Mouse (Mus musculus): ENCODE data around the gene Mapk3.

The Mapk3 gene

DNA sequence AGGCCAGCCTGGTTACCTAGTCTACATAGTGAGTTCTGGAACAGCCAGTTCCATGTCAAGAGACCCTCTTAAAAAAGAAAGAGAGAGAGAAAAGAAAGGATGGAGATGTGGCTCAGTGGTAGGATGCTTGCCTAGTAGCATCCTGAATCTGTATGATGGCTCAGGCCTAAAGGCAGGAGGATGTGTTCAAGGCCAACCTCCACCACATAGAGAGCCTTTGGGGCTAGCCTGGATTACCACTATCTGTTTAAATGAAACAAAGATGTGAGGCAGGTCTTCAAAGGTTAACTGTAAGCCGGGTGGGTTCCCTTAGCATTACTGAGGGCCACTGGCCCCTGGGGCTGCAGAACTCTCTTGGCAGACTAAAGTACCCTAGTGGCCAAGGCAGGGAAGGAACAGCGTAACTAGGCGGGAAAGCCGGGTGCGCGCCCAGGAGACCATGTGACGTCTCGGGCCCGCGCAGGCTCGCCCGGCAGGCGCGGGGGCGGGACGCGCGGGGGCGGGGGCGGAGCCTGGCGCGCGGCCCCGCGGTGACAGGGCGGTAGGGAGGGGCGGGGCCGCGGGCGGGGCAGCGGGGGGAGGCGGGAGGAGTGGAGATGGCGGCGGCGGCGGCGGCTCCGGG lies at the start of gene Mapk3:
Gene Mapk3 (plus strand): TSS at position 552 of the 622 bp plus-strand sequence.
- WGBS = 1% methylated on average over 32 of the region's 38 CpGs

DNA sequence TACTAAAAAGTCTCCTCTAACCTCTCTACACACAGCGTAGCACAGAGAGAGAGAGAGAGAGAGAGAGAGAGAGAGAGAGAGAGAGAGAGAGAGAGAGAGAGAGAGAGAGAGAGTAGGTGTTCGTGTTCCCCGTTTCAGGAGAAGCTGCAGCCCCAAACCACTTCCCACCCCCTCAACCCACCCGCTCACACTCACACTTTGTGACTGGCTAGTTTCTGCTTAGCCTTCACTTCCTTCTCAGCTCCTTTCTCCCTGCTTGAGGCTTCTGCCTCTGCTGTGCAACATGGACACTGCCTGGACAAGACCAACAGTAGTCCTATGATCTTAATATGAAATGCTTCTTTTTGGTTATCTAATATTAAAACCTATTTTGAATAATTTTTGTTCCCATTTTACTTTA lies 49.1 kb upstream of the Mapk3 start:
- 53% methylated on average over 4 of the region's 4 CpGs for WGBS

DNA sequence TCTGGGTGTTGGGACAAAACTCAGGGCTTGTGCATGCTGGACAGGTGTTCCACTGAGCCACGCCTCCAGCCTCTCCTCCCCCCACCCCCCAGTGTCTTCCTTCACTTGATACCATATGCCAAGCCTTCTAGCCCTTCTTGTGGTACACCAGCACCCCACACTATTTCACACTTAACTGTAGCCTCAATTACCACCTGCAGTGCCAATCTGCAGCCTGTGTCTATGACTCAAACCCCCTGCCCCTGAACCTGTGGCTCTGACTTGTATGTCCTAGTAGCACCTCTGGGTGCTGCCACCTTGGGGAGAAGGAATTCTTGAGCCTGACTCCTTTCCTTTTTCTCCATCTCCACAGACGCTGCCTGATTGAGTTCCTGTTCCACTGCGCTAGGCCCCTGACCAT lies 47.5 kb upstream of the Mapk3 start:
- WGBS = 88% methylated on average over 3 of the region's 3 CpGs

DNA sequence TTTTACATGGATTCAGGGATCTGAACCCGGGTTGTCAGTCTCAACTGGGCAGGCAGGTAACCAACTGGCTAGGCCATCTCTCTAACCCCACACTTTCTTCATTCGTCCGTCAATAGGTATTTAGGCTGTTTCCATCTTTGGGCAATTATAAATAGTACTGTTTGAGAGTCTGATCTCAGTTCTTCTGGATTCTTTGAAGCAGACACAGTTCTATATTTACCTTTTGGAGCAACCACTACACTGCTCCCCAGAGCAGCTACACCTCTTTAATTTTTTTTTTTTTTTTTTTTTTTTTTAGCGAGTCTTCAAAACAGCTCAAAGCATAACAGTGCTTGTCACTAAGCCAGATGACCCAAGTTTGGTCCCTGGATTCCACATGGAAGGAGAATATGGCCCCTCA lies 43.7 kb upstream of the Mapk3 start:
- 54% methylated on average over 4 of the region's 4 CpGs for WGBS

DNA sequence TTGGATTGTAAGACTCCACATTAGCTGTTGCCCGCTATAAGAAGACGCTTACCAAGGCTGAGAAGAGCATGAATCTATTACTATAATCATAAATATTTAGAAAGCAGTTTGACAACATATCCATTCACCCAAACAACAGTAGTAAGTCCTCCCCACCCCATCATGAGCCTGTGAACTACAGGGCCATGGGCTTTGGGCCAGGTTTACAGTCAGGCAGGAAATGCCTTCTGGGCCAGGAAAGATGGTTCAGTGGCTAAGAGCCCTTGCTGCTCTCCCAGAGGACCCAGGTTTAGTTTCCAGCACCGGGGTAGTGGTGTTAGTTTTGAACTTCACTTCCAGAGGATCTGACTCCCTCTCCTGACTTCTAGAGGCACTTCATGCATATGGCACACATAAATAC lies 41.8 kb upstream of the Mapk3 start:
- WGBS = 88% methylated on average over 3 of the region's 3 CpGs

DNA sequence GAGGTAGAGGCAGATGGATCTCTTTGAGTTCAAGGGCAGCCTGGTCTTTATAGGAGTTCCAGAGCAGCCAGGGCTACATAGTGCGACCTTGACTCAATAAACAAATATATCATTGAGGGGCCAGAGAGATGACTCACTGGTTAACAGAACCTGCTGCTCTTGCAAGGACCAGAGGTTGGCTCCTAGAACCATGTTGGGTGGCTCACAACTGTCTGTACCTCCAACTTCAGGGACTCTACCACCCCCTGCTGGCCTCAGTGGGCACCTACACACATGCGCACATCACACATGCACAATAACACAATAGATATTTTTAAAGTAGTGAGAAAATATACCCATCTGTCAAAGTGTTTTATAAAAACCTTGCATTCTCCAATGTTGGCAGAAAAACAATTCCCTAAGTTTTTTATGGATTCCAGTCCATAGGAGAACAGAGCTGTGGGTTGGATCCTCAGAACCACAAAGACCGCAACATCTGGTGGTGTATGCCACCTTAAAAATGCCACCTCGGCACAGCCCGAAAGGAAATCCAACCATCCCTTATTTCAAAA lies 40.5 kb upstream of the Mapk3 start:
- WGBS = 63% methylated on average over 5 of the region's 5 CpGs

DNA sequence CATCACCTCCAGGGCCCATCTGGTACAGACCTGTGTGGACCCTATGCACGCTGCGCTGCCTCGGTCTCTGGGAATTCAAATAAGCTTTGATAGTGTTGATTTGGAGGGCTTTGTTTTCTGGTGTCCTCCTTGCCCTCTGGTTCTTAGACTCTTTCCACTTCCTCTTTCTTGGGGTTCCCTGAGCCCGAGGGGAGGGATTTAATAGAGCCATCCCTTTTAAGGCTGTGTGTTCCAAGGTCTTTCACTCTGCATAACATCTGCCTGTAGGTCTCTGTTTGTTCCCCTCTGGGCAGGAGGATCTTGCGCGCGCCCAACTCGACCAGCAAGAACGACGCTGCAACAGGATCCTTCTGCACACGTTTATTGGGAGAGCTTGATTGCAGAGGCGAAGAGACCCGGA lies 37.8 kb upstream of the Mapk3 start:
- WGBS = 87% methylated on average over 13 of the region's 13 CpGs

DNA sequence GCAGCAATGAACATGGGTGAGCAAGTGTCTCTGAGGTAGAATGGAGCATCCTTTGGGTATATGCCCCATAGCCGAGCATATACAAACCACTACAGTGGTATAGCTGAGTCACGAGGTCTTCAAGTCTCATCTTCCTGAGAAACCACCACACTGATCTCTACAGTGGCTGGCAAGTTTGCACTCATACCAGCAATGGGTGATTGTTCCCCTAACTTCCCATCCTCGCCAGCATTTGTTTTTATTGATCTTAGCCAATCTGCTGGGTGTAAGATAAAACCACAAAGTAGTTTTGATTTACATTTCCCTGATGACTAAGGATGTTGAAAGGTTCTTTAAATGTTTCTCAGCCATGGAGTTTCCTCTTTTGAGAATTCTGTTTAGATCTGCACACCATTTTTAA lies 34.3 kb upstream of the Mapk3 start:
- WGBS = 80% methylated on average over 3 of the region's 3 CpGs

DNA sequence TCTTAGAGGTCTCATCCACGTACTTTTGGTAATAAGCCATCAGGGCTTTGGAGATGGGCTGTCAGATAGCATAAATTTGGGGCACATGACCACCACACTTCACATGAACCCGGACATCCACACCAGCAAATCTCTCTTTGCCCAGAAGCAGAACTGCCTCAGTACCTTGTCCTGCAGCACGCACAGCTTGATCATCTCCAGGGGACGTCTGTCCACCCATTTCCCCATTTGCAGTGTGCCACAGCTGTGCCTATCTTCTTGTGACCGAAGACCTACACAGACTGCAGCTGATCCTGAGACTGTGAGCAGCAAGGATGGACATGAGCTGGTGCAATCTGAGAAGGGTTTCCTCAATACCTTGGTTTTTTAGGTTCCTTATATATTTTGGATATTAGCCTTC lies 33.7 kb upstream of the Mapk3 start:
- WGBS = 85% methylated on average over 5 of the region's 5 CpGs

DNA sequence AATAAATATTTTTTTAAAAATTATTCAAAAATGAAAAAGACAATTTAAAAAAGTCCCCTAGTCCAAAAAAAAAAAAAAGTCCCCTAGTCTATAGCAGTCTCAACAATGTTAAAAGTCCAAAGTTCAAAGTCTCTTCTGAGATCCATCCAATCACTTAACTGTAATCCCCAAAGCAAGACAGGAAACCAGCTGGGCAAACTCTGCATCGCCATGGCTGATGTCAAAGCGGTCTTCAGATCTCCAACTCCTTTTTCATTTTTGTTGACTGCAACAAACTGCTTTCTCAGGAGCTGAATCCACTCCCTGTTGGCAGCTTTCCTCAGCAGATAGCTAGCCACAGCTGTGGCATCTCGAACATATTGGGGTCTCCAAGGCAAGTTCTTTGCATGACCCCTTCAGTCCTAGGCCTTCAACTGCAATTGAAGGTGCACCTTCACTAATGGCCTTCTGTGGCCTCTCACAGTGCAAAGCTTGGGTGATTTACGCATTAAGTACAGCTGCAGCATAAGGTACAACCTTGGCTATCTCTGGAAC lies 29.1 kb upstream of the Mapk3 start:
- 86% methylated on average over 4 of the region's 4 CpGs for WGBS

DNA sequence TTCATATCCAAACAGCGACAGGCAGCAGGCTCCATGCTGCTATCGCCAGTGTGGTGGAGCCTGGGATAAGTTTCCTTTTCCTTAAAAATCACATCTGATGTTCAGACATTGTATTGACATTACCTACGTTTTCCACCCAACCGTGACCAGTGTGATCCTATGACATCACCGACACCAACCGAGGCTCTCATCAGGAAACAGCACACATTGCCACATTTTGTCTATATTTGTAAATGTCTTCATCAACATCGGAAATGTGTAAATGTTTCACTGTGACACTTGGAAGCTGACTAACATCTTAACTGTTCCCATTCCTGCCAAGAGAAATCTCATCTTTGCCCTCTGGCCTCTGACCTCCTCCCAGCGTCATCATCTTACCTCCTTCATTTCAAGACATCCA lies 23.3 kb upstream of the Mapk3 start:
- WGBS = 69% methylated on average over 8 of the region's 8 CpGs

DNA sequence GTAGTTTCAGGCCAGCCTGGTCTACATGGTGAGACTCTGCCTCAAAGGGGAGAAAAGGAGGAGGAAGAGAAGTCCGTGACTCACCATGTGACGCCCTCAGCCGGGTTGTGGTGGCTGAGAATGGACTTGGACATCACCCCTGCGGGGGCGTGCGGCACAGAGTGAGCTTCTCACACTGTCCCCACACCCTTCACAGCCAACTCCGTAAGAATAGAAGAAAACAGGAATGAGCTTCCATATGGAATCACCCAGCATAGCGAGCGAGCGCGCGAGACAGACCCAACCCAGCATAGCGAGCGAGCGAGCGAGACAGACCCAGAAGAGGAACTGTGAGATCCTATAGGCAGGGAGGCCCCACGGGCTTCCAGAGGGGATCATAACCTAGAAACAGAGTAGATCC lies 19.9 kb upstream of the Mapk3 start:
- 51% methylated on average over 17 of the region's 17 CpGs for WGBS

DNA sequence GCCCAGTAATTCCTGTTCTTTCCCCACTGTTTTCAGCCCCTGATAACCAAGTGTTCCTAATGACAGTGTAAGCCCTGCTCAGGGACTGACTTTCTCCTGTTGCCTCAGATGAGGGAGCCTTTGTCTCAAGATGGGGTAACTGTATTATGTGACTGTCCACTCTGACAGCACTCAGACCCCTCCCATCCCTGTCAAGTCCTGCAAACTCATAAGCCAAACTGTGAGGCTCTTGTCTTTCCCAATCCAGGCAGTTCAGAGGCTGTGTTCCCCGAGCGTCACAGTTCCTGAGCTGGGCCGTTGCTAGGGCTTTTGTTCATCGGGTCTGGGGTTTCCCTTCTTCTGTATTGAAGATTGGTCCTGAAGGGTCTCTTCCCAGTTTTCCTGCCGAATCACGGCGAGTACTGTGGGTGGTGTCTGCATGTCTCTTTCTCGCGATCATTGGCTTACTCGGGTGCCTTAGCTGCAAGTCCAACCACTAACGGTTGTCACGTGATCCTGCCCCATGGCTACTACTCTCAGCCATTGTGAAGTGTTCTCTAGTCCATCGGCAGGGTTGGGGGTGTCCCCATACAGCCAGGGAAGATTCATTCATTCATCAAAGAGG lies 19.2 kb upstream of the Mapk3 start:
- WGBS = 54% methylated on average over 13 of the region's 13 CpGs

DNA sequence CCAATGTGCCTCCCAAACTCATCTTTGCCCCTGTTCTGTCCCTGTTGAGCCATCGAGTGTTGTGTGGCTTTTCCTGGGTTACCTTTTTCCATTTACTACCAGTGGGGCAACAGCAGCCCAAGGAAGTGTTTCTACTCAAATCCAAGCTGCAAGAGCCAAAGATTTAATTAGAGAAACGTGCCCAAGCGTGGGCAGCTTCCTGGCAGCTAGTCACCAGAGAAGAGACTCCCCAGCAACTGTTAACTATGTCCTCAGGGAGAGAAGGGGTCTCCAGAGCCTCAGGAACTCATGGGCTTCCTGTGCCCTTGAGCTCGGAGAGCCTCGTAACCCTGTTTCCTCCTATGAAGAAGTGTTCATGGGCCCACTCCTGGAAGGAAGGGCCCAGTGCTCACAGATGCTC lies 18.4 kb upstream of the Mapk3 start:
- WGBS = 58% methylated on average over 5 of the region's 5 CpGs

DNA sequence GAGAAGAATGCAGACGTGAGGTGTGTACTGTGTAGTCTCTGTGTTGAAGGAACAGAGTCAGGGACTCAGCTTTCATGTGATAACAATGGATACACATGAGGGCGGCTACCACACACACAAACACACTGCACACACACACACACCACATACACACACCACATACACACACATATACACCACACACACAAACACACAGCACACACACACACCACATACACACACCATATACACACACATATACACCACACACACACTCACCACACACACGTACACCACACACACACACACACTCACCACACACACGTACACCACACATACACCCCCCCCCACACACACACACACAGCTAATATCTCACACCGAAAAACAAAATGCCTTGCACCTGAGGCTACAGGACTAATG lies 17.9 kb upstream of the Mapk3 start:
- 90% methylated on average over 5 of the region's 5 CpGs for WGBS

DNA sequence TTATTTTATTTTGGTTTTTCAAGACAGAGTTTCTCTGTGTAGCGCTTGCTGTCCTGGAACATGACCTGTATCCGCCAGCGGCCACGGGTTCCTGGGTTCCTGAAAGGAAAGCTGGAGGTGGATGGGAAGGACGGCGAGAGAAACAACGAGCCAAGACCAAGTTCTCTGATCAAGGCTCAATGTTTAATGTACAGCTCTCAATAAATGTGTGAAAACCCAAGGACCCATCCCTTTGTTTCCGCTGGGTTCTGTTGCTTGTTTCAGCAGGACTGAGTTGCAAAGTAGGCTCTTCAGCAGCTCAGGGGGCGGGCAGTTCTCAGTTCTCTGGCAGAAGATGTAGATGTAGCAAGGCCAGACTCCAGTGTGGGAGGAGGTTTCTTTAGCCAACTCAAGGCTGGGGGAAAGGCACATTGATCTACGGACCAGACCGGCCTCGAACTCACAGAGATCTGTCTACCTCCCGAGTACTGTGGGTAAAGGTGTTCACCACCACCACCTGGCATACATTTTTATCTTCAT lies 17.4 kb upstream of the Mapk3 start:
- 74% methylated on average over 13 of the region's 13 CpGs for WGBS

DNA sequence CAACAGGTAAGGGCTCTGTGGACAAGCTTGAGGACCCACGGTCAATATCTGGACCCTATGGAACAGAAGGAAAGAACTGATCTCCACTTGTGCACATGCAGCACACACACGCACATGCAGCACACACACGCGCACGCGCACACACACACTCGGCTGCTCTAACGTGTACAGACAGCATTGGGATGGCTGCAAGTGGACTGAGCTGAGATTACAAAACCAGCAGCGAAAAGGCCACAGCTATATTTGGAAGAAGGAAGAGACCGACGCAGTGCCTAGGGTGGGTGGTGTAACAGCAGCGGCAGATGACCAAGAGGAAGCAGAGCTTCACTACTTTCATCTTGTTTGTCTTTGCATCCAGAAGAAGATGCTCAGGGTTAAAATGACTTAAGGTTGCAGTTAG lies 13.3 kb upstream of the Mapk3 start:
- WGBS = 67% methylated on average over 12 of the region's 12 CpGs

DNA sequence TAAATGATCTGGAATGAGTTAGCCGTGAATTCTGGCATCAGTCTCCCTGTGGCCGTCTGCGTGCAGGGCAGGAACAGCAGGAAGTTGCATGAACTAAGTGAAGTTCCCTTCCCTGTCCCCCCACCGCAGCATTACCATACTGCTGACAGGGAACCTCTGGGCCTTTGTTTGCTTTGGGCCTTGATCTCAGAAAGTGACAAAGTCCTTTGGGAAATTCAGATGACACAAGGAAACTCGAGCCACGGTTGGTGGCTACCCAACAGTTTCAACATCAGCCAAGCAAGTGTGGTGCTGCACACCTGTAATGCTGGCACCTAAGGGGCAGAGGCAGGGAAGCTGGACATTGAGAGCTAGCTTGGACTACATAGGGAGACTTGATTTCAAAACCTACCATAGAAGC lies 12.6 kb upstream of the Mapk3 start:
- WGBS = 47% methylated on average over 6 of the region's 6 CpGs

DNA sequence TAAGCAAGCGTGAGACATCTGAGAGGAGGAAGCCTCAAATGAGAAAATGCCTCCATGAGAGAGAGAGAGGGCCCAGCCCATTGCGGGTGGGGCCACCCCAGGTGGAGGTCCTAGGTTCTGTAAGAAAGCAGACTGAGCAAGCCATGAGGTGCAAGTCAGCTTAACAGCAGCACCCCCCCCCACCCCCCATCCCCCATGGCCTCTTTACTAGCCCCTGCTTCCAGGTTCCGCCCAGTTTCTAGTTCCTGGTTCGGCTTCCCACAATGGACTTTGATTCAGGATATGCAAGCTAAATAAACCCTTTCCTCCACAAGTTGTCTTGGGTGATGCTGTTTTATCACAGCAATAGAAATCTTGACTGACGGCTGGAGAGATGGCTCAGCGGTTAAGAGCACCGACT lies 10.6 kb upstream of the Mapk3 start:
- whole genome bisulfite sequencing = 75% methylated on average over 7 of the region's 7 CpGs

DNA sequence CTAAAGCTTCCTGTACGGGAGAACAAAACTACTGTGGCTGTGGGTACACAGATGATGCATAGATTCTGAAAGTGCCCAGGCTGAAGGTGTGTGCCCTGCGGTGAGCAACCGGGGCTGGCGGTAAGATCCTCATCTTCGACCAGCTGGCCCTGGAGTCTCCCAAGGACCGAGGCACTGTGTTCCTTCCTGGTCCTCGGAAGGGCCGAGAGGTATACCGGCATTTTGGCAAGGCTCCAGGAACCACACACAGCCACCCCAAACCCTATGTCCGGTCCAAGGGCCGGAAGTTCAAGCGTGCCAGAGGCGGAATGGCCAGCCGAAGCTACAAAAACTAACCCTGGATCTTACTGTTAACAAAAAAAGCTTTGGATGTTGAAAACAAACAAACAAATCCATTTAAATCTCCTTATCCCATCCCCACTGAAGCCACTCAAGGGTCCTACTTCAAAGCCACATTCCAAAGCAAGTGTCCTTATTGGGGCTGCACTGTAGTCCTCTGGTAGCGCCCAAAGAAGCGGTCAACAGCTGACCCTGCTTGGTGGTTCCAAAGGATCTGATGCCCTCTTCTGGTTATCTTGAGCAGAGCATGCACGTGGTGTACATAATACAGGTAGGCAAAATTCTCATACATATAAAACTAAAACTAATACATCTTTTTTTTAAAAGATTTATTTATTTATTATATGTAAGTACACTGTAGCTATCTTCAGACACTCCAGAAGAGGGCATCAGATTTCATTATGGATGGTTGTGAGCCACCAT lies 9.6 kb upstream of the Mapk3 start:
- WGBS = 90% methylated on average over 17 of the region's 17 CpGs

DNA sequence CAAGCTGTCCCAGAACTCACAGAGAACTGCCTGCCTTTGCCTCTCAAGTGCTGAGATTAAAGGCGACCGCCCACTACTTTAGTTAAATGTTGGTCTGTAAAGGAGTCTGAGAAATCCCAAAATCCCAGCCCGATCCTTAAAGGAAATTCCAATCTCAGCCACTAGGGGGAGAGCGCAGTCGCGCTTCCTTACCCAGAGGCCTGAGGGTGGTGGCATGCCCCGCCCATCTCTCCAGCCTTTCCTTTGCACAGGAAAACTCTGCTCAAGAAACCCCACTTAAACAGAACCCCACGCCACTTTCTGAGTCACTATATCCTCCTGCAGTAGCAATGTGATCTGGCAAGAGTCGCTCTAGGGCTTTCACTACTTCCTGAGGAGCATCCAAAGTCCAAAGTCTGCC lies 4.5 kb upstream of the Mapk3 start:
- 2% methylated on average over 9 of the region's 9 CpGs for WGBS

DNA sequence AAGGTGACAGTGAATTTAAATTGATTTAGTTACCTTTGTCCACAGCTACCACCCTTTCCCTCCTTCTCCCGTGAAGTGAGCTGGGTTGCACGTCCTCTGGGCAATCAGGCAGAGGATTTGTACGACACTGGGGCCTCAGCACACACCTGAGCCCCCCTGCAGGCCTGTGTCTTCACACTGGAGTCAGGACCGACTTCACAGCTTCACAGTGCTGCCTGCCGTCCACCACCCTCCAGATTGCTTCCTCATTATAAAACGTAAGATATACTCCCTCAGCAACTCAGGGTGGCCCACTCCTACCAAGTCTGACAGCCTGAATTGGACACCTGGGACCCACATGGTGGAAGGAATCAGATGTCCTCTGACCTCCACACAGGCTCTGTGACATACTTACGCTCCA lies 862 bp upstream of the Mapk3 start:
- 78% methylated on average over 7 of the region's 7 CpGs for WGBS

Measured in cerebral cortex, adult 2 months (tissue).